Mouse (Mus musculus) MEL (cell line): ENCODE results near the gene Cmtm3. TPM values are rescaled to one million over a fixed set of nuclear protein-coding genes. Genes with fewer than 3 reads are reported as not detected.
"Not testable (repeated sequence)": the region's sequence is repeated elsewhere in the genome, so short reads cannot be mapped to it uniquely, and the experiment has no call there.

ENCODE experiments used
- DNase-seq: peaks from one replicate; pipeline ENCODE4 v3.0.0; 2011; ENCODE audit warnings: low read depth, low spot score
- H3K27ac ChIP-seq: 2 replicates; pipeline ENCODE4 v1.5.1; 2012; ENCODE audit warnings: low read depth, mild to moderate bottlenecking, control low read depth, low read length, moderate library complexity; ENCODE audit not compliant: control insufficient read depth
- H3K27me3 ChIP-seq, 2 experiments: fragments of 150-350 bp in 1 of 2; sonication (generic) in 1 of 2; 2 replicates each; pipeline ENCODE4 v1.6.1; 2012; ENCODE audit warnings: low read length in 2 of 2, mild to moderate bottlenecking in 2 of 2, improper control_type of control experiment in 1 of 2, moderate library complexity in 1 of 2; ENCODE audit not compliant: insufficient read depth in 2 of 2, control insufficient read depth in 1 of 2
- H3K36me3 ChIP-seq, 2 experiments: 2 replicates each; pipeline ENCODE4 v1.6.1; 2012 to 2014; ENCODE audit warnings: low read length in 2 of 2, improper control_type of control experiment in 1 of 2, inconsistent platforms in 1 of 2, mild to moderate bottlenecking in 1 of 2; ENCODE audit not compliant: insufficient read depth in 2 of 2, control insufficient read depth in 1 of 2
- H3K4me1 ChIP-seq, 2 experiments: fragments of 150-350 bp in 1 of 2; sonication (generic) in 1 of 2; 2 replicates each; pipeline ENCODE4 v1.6.1; 2012; ENCODE audit warnings: low read length in 2 of 2, improper control_type of control experiment in 1 of 2, mild to moderate bottlenecking in 1 of 2; ENCODE audit not compliant: insufficient read depth in 2 of 2, control insufficient read depth in 1 of 2
- H3K4me3 ChIP-seq, 2 experiments: fragments of 150-350 bp in 1 of 2; sonication (generic) in 1 of 2; 2 replicates each; pipeline ENCODE4 v1.5.1; 2012; ENCODE audit warnings: low read depth in 2 of 2, low read length in 2 of 2, mild to moderate bottlenecking in 2 of 2, moderate library complexity in 2 of 2, control low read depth in 1 of 2, improper control_type of control experiment in 1 of 2; ENCODE audit not compliant: control insufficient read depth in 1 of 2, insufficient read depth in 1 of 2
- H3K79me2 ChIP-seq: 2 replicates; pipeline ENCODE4 v1.6.1; 2012; ENCODE audit warnings: mild to moderate bottlenecking, low read length, moderate library complexity; ENCODE audit not compliant: control insufficient read depth, poor library complexity, insufficient read depth
- H3K9ac ChIP-seq: 2 replicates; pipeline ENCODE4 v1.6.1; 2012; ENCODE audit warnings: low read depth, mild to moderate bottlenecking, control low read depth, low read length, moderate library complexity; ENCODE audit not compliant: control insufficient read depth, poor library complexity, severe bottlenecking
- H3K9me3 ChIP-seq: fragments of 150-350 bp; sonication (generic); replicated peaks from 2 replicates; pipeline ENCODE4 v1.6.1; 2012; ENCODE audit warnings: mild to moderate bottlenecking, low read length, improper control_type of control experiment, moderate library complexity; ENCODE audit not compliant: insufficient read depth
- CHD2 ChIP-seq: IDR thresholded peaks from 2 replicates; pipeline ENCODE4 v1.6.1; 2011; ENCODE audit warnings: low read length, improper control_type of control experiment
- CTCF ChIP-seq, 3 experiments: IDR thresholded peaks in 2 of 3; conservative IDR thresholded peaks in 1 of 3; 2 replicates each; pipeline ENCODE4 v1.5.1; 2011 to 2012; ENCODE audit warnings: low read length in 3 of 3, low read depth in 2 of 3, mild to moderate bottlenecking in 2 of 3, improper control_type of control experiment in 1 of 3, inconsistent platforms in 1 of 3, mixed read lengths in 1 of 3, moderate library complexity in 1 of 3; ENCODE audit not compliant: control insufficient read depth in 1 of 3, insufficient read depth in 1 of 3, poor library complexity in 1 of 3, severe bottlenecking in 1 of 3
- ELF1 ChIP-seq: IDR thresholded peaks from 2 replicates; pipeline ENCODE4 v1.6.1; 2014; ENCODE audit warnings: low read depth, mild to moderate bottlenecking, inconsistent platforms, low read length, improper control_type of control experiment, moderate library complexity
- EP300 ChIP-seq, 2 experiments: IDR thresholded peaks; 2 replicates each; pipeline ENCODE4 v1.6.1; 2011; ENCODE audit warnings: improper control_type of control experiment in 2 of 2, low read length in 2 of 2, low read depth in 1 of 2, mild to moderate bottlenecking in 1 of 2
- POLR2AphosphoS2 ChIP-seq: IDR thresholded peaks from 2 replicates; pipeline ENCODE4 v1.6.1; 2011; ENCODE audit warnings: low read length, improper control_type of control experiment
- RCOR1 ChIP-seq: IDR thresholded peaks from 2 replicates; pipeline ENCODE4 v1.6.1; 2012; ENCODE audit warnings: low read depth, mild to moderate bottlenecking, inconsistent platforms, low read length, improper control_type of control experiment
- TBP ChIP-seq: IDR thresholded peaks from 2 replicates; pipeline ENCODE4 v1.8.0; 2011; ENCODE audit warnings: low read depth, low read length, improper control_type of control experiment
- USF1 ChIP-seq: IDR thresholded peaks from 2 replicates; pipeline ENCODE4 v1.6.1; 2014; ENCODE audit warnings: low read depth, mild to moderate bottlenecking, inconsistent platforms, low read length, improper control_type of control experiment, moderate library complexity
- ZKSCAN1 ChIP-seq: IDR thresholded peaks from 2 replicates; pipeline ENCODE4 v1.6.1; 2012; ENCODE audit warnings: low read depth, mild to moderate bottlenecking, inconsistent platforms, low read length, improper control_type of control experiment, moderate library complexity
- ZMIZ1 ChIP-seq: IDR thresholded peaks from 2 replicates; pipeline ENCODE4 v1.6.1; 2012; ENCODE audit warnings: low read depth, mild to moderate bottlenecking, inconsistent platforms, low read length, improper control_type of control experiment, moderate library complexity
- polyA plus RNA-seq, 2 experiments: library from polyadenylated mRNA; stranded (reverse) in 1 of 2; unstranded in 1 of 2; fragments of >175 nt in 1 of 2; fragments of >200 nt in 1 of 2; gene quantifications; 2 replicates each; pipeline versions ENCODE4 v1.2.1 to v1.2.4; 2012; ENCODE audit warnings: low replicate concordance in 2 of 2, low read depth in 1 of 2; ENCODE audit not compliant: insufficient read length in 2 of 2, insufficient read depth in 1 of 2, missing spikeins in 1 of 2
- total RNA-seq: library from RNA; depleted of rRNA; stranded (reverse); fragments of 300-350 nt; gene quantifications from 2 replicates; pipeline ENCODE4 v1.2.3, GENCODE M21; 2012

The Cmtm3 gene
- total and polyA plus RNA-seq, 3 experiments = 17.9 to 56.3 TPM; not detected in 1

DNA sequence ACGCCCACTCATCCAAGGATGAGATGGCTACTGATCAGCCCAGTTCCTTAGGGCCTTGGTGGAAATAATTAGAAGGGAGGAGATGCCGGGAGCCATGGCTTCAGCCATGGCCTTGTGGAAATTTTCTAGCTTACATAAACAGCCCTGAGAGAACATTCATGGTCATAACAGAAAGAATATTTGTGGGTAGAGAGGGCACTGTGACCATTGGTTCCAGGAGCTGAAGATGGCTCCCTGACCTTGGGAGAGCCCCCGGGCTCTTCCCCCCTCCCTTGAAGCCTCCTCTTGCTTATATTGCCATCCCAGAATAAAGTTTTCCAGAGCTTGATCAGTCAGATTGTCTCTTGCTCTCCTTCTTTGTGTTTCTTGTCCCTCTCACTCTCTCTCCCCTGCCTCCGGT, 36.7 kb upstream of the Cmtm3 start:
- H3K36me3 ChIP-seq, H3K79me2 ChIP-seq, H3K9ac ChIP-seq, H3K4me3 ChIP-seq, H3K9me3 ChIP-seq, H3K27me3 ChIP-seq, H3K27ac ChIP-seq, H3K4me1 ChIP-seq, DNase-seq: not testable (repeated sequence)

DNA sequence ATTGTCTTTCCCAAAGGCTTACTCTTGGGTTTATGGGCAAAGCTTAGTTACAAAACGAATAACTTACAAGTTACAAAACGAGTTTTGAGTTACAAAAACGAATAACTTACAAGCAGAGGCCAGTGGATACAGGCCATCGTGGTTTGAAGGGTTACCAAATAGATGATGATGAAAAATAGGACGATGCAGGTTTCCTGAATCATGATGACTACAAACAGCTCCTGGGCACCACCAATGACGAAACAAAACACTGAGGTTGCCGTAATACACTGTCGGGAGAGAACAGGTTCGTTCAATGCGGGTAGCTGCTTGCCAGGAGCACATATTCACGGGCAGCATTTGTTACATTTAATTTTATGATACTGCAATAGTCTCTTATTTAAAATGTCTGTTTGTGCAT, 34.2 kb upstream of the Cmtm3 start:
- H3K4me3 ChIP-seq = no peak overlapping the region
- TF ChIP-seq POLR2AphosphoS2 (no peak), ZKSCAN1 (no peak), USF1 (no peak), ELF1 (no peak), RCOR1 (no peak), CHD2 (no peak), TBP (no peak), CTCF (IDR thresholded peaks at IDR 0.05 in 2 of 3, conservative IDR thresholded peaks at IDR 0.05 in 1 of 3; ENCODE audit: control insufficient read depth in 1 of 3, insufficient read depth in 1 of 3, low read depth in 2 of 3, low read length in 3 of 3, poor library complexity in 1 of 3, severe bottlenecking in 1 of 3) (no peak), EP300 (IDR thresholded peaks at IDR 0.05; ENCODE audit: low read depth in 1 of 2, low read length in 2 of 2) (no peak), ZMIZ1 (no peak)
- H3K9ac ChIP-seq = no peak overlapping the region
- no peaks in the 10 kb centered on the region; a peak in 2 of 4 replicates for H3K27me3 ChIP-seq
- no peaks in the 10 kb centered on the region for H3K9me3 ChIP-seq
- H3K79me2 ChIP-seq = no peaks in the 10 kb centered on the region
- H3K36me3 ChIP-seq = no peaks in the 10 kb centered on the region
- H3K27ac ChIP-seq = no peak overlapping the region
- no peak for DNase-seq
- H3K4me1 ChIP-seq = no peaks in the 10 kb centered on the region

GRCm38 (mm10) chr8:104308341-104308740, 30.9 kb upstream of the Cmtm3 start:
- not testable (repeated sequence) for H3K9ac ChIP-seq, H3K4me3 ChIP-seq, H3K27me3 ChIP-seq, H3K27ac ChIP-seq, H3K36me3 ChIP-seq, H3K79me2 ChIP-seq, H3K4me1 ChIP-seq, DNase-seq, H3K9me3 ChIP-seq

DNA sequence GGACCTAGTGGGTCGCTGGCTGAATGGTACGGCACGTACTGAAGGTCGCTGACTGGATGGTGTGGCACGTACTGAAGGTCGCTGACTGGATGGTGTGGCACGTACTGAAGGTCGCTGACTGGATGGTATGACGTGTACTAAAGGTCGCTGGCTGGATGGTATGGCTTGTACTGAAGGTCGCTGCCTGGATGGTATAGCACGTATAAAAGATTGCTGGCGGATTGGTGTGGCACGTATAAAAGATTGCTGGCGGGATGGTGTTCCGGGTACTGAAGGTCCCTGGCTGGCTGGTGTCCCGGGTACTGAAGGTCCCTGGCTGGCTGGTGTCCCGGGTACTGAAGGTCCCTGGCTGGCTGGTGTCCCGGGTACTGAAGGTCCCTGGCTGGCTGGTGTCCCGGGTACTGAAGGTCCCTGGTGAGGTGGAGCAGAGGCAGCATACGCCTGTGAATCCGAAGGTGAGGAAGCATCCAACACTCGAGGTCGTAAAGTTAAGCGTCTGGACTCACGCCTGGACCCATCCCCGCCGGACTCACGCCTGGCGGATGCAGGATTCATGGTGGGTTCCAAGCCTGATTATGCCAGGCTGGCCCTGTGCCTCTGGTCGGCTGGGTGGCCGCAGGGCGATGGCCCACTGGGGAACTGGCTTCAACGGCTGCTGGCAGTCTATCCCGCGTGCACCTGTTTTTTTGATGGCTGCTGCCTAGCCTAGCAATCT, 29.6 kb upstream of the Cmtm3 start, which contains the start of the genes Gm45711 and Cmtm1:
Gene Gm45711, minus strand, starts transcription at position 641 of the 715 bp plus-strand sequence.
Gene Cmtm1, minus strand, starts transcription at position 705 of the 715 bp plus-strand sequence.
- not testable (repeated sequence) for H3K9me3 ChIP-seq, H3K4me3 ChIP-seq, H3K27ac ChIP-seq, H3K9ac ChIP-seq, DNase-seq, H3K27me3 ChIP-seq, H3K36me3 ChIP-seq, H3K4me1 ChIP-seq, H3K79me2 ChIP-seq

GRCm38 (mm10) chr8:104312023-104312422, 27.2 kb upstream of the Cmtm3 start:
- H3K36me3 ChIP-seq, H3K9me3 ChIP-seq, DNase-seq, H3K27ac ChIP-seq, H3K9ac ChIP-seq, H3K79me2 ChIP-seq, H3K27me3 ChIP-seq, H3K4me1 ChIP-seq, H3K4me3 ChIP-seq: not testable (repeated sequence)
